Mouse (Mus musculus) ES-Bruce4 (cell line): ENCODE results near the gene Epha3. TPM values are rescaled to one million over a fixed set of nuclear protein-coding genes. Genes with fewer than 3 reads are reported as not detected.

ENCODE experiments used
- H3K27ac ChIP-seq: 2 replicates; pipeline ENCODE4 v1.5.1; 2012; ENCODE audit warnings: low read length, inconsistent platforms; ENCODE audit not compliant: insufficient read depth
- H3K27me3 ChIP-seq: 2 replicates; pipeline ENCODE4 v1.6.1; 2012; ENCODE audit warnings: mild to moderate bottlenecking, low read length, inconsistent platforms; ENCODE audit not compliant: control insufficient read depth, poor library complexity, insufficient read depth, severe bottlenecking
- H3K36me3 ChIP-seq: 2 replicates; pipeline ENCODE4 v1.6.1; 2012; ENCODE audit warnings: inconsistent platforms, mild to moderate bottlenecking, low read length, moderate library complexity; ENCODE audit not compliant: control insufficient read depth, poor library complexity, insufficient read depth, severe bottlenecking
- H3K4me1 ChIP-seq: one replicate; pipeline ENCODE4 v1.8.1; 2011; ENCODE audit warnings: low read length; ENCODE audit not compliant: control insufficient read depth, insufficient read depth
- H3K4me3 ChIP-seq: 2 replicates; pipeline ENCODE4 v1.5.1; 2011; ENCODE audit warnings: low read depth, mild to moderate bottlenecking, low read length
- H3K9ac ChIP-seq: 2 replicates; pipeline ENCODE4 v1.6.1; 2012; ENCODE audit warnings: low read depth, mild to moderate bottlenecking, inconsistent platforms; ENCODE audit not compliant: poor library complexity, severe bottlenecking
- H3K9me3 ChIP-seq: replicated peaks from 2 replicates; pipeline ENCODE4 v1.6.1; 2012; ENCODE audit warnings: mild to moderate bottlenecking, low read length, inconsistent platforms; ENCODE audit not compliant: control insufficient read depth, poor library complexity, insufficient read depth, severe bottlenecking
- CTCF ChIP-seq: IDR thresholded peaks from one replicate; pipeline ENCODE4 v1.8.1; 2011; ENCODE audit warnings: low read depth, low read length
- EP300 ChIP-seq: IDR thresholded peaks from 2 replicates; pipeline ENCODE4 v1.6.1; 2011; ENCODE audit warnings: low read depth, low read length; ENCODE audit not compliant: insufficient read depth
- POLR2A ChIP-seq: IDR thresholded peaks from one replicate; pipeline ENCODE4 v1.8.1; 2011; ENCODE audit warnings: low read length; ENCODE audit not compliant: insufficient read depth
- polyA plus RNA-seq: library from polyadenylated mRNA; stranded (reverse); fragments of >200 nt; gene quantifications from 2 replicates; pipeline ENCODE4 v1.2.4, GENCODE M21; 2011; ENCODE audit warnings: low read depth; ENCODE audit not compliant: missing spikeins, insufficient read depth, insufficient read length

Gene Epha3
- polyA plus RNA-seq, 1 experiment = 0.40 TPM

DNA sequence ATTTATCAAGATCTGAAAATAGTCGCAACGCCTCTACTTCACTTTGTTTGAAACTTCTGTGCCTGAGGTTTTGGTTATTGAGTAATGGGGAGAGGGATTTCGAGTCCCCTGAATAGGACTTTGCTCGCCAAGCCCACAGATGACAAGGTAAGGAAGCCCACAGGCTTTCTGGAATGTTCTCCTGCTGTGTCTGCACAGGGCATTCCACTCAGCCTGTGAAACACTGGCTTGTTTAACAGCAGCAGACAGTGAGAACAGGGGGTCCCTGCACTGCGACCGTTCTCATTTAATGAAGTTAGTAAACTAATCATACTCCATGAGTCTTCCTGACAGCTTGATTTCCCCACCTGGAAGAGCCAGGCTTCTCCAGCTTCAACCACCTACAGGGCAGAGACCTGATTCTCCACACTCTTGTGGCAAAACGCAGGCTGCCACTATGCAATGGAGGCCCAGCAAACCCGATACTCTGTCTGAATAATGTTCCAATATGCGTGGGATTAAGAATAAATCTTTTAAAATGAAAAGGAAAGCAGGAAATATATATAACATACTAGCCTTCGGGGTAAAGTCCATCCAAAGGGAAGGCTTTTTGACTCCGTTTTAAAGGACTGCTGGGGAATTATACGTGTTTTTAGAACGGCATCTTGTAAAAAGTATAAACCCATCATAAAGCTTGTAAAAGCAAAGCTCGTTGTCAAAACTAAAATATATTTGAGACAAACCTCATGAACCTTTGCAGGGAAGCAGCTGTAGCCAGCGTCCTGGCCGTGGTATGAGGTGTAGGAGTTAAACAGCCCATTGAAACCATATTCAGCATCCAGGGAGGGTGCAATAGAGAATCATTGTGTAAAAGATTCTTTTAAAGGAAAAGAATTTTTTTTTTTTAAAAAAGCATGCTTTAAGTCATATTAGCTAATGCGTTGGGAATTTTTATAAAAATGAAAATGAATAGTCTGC lies 156.8 kb downstream of the Epha3 start:
- Histone ChIP-seq H3K36me3 (no peaks in the 10 kb centered on the region), H3K4me1 (no peaks in the 10 kb centered on the region), H3K27me3 (no peaks in the 10 kb centered on the region), H3K27ac (no peak overlapping the region), H3K9ac (no peak overlapping the region), H3K4me3 (no peak overlapping the region), H3K9me3 (no peaks in the 10 kb centered on the region)
- TF ChIP-seq CTCF = no peak
- TF ChIP-seq POLR2A = no peak
- no peak for TF ChIP-seq EP300

DNA sequence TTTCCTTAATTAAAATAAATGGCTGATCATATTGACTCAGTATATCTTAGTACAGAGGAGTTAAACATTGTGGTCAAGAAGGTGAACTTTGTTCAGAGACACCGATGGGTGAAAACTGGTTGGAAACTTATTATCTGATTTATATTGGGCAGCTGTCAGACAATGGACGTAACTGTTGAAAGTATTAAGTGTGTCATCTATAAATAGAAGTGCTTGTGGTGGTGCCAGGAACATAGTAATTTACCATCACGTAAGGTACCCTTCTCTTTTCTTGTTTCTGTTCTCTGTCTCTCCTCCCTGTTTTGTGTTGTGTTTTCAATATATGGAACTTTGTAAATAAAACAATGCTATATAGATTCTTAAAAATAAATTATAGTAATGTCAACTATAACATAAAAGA lies 174.6 kb downstream of the Epha3 start:
- TF ChIP-seq CTCF = no peak
- TF ChIP-seq EP300 = no peak
- TF ChIP-seq POLR2A = no peak
- H3K9me3 ChIP-seq = no peaks in the 10 kb centered on the region
- H3K9ac ChIP-seq = no peak overlapping the region
- H3K27me3 ChIP-seq = no peaks in the 10 kb centered on the region
- no peak overlapping the region for H3K27ac ChIP-seq
- H3K4me1 ChIP-seq = no peaks in the 10 kb centered on the region
- no peaks in the 10 kb centered on the region for H3K36me3 ChIP-seq
- no peak overlapping the region for H3K4me3 ChIP-seq

DNA sequence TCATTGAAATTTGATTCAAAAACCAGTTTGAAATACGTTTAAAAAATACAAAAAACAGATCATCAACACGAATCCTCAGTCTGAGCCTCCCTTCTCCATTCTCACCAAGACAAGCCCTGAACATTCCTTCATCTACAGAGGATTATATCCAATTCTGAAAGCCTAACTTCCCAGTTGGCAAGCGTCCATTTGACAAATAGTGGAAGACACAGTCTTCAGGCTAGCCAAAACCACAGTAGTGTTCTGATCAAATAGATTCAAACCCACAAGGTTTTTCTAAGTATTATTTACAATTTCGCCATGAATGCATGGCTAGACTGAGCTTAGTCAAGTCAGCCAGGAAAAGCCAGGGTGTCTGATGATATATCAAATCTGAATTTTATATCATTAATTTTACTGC lies 179.8 kb downstream of the Epha3 start:
- TF ChIP-seq CTCF (no peak), EP300 (no peak), POLR2A (no peak)
- Histone ChIP-seq H3K9me3 (no peaks in the 10 kb centered on the region), H3K9ac (no peak overlapping the region)

DNA sequence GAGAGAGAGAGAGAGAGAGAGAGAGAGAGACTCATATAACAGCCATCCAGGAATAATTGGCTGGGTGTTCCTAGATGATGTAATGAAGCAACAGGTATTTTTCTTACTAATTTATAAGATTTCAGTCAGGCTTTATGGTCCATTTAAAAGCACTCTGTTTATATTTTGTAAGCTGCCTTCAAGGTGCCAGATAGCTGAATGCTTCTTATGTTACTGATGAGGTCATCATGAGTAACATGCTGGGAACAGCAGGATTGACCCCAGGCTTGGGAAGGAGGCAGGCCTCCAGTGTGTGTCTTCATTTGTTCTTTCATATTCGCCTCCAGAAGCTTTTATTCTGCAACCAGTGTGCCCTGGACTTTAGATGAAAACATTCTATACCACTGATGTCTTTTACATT lies 189.5 kb downstream of the Epha3 start:
- no peak for TF ChIP-seq EP300
- no peak for TF ChIP-seq CTCF
- TF ChIP-seq POLR2A = no peak
- Histone ChIP-seq H3K36me3 (no peaks in the 10 kb centered on the region), H3K9me3 (no peaks in the 10 kb centered on the region), H3K27ac (no peak overlapping the region), H3K9ac (no peak overlapping the region), H3K4me3 (no peak overlapping the region), H3K27me3 (no peaks in the 10 kb centered on the region), H3K4me1 (no peaks in the 10 kb centered on the region)

More for the DNA sequence above, 179.8 kb downstream of the Epha3 start:
- Histone ChIP-seq H3K27me3 (no peaks in the 10 kb centered on the region), H3K27ac (no peak overlapping the region), H3K36me3 (no peaks in the 10 kb centered on the region), H3K4me1 (no peaks in the 10 kb centered on the region), H3K4me3 (no peak overlapping the region)

DNA sequence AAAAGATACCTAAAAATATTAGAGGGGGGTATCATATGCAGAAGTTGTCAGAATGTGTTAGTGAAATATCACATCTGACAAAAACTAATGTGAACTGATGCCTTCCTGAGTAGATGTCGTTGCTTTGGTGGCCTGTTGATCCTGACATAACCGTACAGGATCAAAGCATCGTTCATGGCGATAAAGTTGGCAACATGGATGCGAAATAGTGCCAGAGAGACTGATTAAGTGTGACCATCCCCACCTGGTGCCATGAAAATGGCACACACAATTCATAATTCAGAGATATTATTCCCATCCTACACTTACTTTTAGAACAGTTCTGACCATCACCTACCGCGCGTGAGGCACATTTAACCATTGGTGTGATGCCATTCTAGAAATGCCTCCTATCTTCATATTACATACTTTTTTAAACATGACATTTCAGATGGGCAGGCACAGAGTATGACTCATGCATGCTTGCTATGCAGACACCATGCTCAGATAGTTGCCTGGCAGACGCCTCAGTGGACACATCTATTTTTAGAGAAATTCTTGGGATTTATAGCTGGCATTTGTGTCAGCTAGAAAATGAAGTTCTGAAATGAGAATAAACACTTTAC lies 190.6 kb downstream of the Epha3 start:
- H3K36me3 ChIP-seq = no peaks in the 10 kb centered on the region
- H3K4me3 ChIP-seq = no peak overlapping the region
- no peaks in the 10 kb centered on the region for H3K27me3 ChIP-seq
- TF ChIP-seq POLR2A (no peak), CTCF (no peak), EP300 (no peak)
- no peak overlapping the region for H3K9ac ChIP-seq
- no peaks in the 10 kb centered on the region for H3K9me3 ChIP-seq
- H3K27ac ChIP-seq = no peak overlapping the region
- no peaks in the 10 kb centered on the region for H3K4me1 ChIP-seq
